Mouse (Mus musculus): ENCODE results near the gene Nubpl. TPM values are rescaled to one million over a fixed set of nuclear protein-coding genes. Genes with fewer than 3 reads are reported as not detected.
A peak's percentile ranks its signal among the peaks of the same experiment; 100 is the strongest.

Gene Nubpl
- polyA plus RNA-seq, 1 experiment from 2014 or later = 17.4 TPM

DNA sequence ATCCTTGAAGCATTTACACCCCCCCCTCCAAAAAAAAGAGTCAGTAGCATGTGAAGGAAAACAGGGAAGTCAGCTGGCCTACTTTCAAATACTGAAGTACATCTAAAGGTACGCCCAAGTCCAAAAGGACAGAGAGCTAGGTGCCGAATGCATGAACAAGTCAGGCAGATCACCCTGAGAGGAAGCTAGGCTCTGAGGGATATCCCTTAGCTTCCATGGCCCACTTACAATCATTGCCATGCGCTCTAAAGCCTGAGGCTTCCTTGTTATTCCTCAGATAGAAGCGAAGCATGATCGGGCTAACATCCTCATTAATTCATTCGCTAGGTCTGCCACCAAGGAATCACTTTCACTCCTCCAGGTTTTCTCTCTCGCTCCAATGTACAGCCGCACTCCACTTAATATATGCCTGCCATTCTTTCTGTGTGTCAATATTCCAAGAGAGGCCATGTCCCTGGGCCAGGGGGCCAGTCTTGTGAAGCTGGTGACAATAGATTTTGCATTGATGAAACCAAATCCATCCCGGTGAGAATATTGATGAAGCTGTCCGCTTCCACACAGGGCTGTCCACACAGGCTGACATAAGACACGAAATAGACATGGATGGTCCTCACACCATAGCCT, 237.7 kb downstream of the Nubpl start:
- Histone ChIP-seq H3K9me3 (no peaks in the 10 kb centered on the region), H3K4me1 (replicated peaks) (peaks cover 13% of the 10 kb centered on the region), H3K27me3 (no peaks in the 10 kb centered on the region), H3K36me3 (no peaks in the 10 kb centered on the region), H3K27ac (no peak overlapping the region), H3K4me2 (no peak overlapping the region), H3K4me3 (replicated peaks) (no peak overlapping the region), H3K9ac (replicated peaks) (no peak overlapping the region)
- 95% methylated on average over 11 of the region's 11 CpGs for WGBS
- no peak for ATAC-seq (ENCODE audit: insufficient number of reproducible peaks, insufficient read depth, low FRiP score, low TSS enrichment, low read depth)

DNA sequence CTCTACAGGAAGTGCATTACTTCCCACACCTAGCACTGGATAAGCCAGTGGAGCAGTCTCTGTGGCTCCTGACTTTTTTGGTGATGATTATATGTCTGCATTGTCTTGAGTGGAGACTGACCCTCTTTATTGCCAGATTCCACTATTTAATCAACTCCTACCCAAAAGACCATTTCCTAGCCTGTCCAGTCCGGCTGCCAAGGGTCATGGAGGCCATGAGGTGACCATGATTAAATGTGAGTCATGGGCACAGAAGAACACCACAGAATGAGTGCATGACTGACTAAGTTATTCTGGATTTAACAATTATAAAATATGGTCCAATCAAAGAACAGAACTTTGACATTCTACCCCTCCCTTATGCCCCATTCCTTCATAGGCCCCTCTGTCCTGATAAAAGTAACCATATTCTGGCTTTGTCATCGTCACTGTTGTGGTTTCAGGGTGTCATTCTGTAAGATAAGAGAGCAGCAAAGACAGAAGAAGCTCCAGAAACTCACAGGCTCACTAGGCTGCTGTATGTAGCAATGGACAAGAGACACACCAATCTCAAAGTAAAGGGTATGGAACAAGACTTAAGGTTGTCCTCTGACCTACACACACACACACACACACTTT, 240.7 kb downstream of the Nubpl start:
- Histone ChIP-seq H3K9me3 (no peaks in the 10 kb centered on the region), H3K36me3 (no peaks in the 10 kb centered on the region), H3K4me1 (replicated peaks) (0 out of 2 replicates have a peak, but pooled peaks cover 3% of the 10 kb centered on the region), H3K4me2 (no peak overlapping the region), H3K27ac (no peak overlapping the region), H3K9ac (replicated peaks) (no peak overlapping the region), H3K27me3 (no peaks in the 10 kb centered on the region), H3K4me3 (replicated peaks) (no peak overlapping the region)
- ATAC-seq (ENCODE audit: insufficient number of reproducible peaks, insufficient read depth, low FRiP score, low TSS enrichment, low read depth) = no peak
- WGBS = 78% methylated on average over 2 of the region's 2 CpGs

DNA sequence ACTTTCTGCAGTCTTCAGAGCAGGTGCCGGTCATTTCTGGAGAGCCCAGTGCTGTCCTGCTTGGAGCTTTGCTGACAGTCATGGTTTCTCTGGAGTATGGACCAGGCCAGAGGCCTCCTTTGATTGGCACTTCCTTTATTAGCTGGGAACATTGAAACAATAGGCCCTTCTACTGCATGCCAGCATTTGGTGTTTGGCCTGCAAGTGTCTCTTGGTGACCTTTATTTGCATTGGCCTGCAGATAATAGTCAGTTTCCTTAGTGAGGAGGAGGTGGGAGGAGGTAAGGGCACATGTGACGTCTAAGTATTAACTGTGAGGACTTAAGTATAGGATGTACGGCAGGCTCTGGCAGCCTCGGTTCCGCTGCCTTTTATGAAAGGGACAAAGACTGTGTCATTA, 249.1 kb downstream of the Nubpl start:
- ATAC-seq (ENCODE audit: insufficient number of reproducible peaks, insufficient read depth, low FRiP score, low TSS enrichment, low read depth) = no peak
- WGBS = 66% methylated on average over 5 of the region's 5 CpGs
- H3K4me3 ChIP-seq (replicated peaks) = no peak overlapping the region
- H3K9me3 ChIP-seq = no peaks in the 10 kb centered on the region
- H3K4me2 ChIP-seq = no peak overlapping the region
- H3K9ac ChIP-seq (replicated peaks) = no peak overlapping the region
- no peaks in the 10 kb centered on the region for H3K36me3 ChIP-seq
- H3K27me3 ChIP-seq = no peaks in the 10 kb centered on the region
- no peak overlapping the region for H3K27ac ChIP-seq
- peaks cover 18% of the 10 kb centered on the region for H3K4me1 ChIP-seq (replicated peaks)

DNA sequence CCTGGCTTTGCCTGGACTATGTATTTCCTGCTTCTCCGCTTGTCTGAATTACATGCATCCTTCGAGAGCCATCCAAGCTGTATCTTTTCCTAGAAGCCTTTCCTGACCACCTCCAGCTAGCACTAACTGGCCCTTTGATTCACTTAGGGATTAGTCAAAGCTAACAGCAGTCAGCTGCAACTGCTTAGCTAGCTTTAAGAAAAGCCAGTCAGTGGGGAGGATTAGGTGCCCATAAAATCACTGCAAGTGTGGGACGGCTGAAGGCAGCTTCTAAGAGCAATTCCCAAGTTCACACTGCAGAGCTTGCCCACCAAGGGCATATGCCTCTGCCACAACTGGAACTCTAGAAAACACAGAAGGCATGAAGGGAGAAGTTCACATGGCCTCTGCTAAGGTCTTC, 252.7 kb downstream of the Nubpl start:
- WGBS = 24% methylated on average over 3 of the region's 3 CpGs
- Histone ChIP-seq H3K4me1 (replicated peaks) (peaks cover 23% of the 10 kb centered on the region), H3K4me3 (replicated peaks) (no peak overlapping the region), H3K4me2 (no peak overlapping the region), H3K27me3 (no peaks in the 10 kb centered on the region), H3K9me3 (no peaks in the 10 kb centered on the region), H3K27ac (0 out of 2 replicates have a peak overlapping the region, but pooled peaks have one; percentile 1), H3K36me3 (no peaks in the 10 kb centered on the region), H3K9ac (replicated peaks) (no peak overlapping the region; the same call in 1 of the 2 replicates)
- ATAC-seq (ENCODE audit: insufficient number of reproducible peaks, insufficient read depth, low FRiP score, low TSS enrichment, low read depth) = no peak

DNA sequence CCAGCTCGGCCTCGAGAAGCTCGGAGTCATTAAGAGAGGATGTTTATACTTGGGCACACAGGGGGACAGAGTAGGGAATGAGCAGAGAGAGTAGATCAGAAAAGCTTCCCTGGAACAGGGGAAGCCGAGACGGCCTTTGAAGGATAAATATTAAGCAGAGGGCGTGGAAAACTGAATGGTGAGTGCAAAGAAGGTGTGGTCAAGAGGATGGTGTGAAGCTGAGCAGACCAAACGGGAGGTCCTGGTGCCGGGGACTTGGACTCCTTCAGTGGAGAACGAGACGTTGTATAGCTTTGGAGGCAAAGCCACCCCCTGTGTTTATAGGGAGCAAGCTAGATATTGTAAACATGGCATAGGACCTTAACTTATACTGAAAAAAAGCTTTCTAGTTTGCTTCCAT, 261.9 kb downstream of the Nubpl start:
- Histone ChIP-seq H3K4me1 (replicated peaks) (no peaks in the 10 kb centered on the region), H3K4me3 (replicated peaks) (no peak overlapping the region), H3K9ac (replicated peaks) (no peak overlapping the region), H3K27ac (no peak overlapping the region), H3K4me2 (no peak overlapping the region), H3K9me3 (no peaks in the 10 kb centered on the region), H3K36me3 (no peaks in the 10 kb centered on the region), H3K27me3 (no peaks in the 10 kb centered on the region)
- ATAC-seq (ENCODE audit: insufficient number of reproducible peaks, insufficient read depth, low FRiP score, low TSS enrichment, low read depth) = no peak
- 48% methylated on average over 10 of the region's 10 CpGs for WGBS

DNA sequence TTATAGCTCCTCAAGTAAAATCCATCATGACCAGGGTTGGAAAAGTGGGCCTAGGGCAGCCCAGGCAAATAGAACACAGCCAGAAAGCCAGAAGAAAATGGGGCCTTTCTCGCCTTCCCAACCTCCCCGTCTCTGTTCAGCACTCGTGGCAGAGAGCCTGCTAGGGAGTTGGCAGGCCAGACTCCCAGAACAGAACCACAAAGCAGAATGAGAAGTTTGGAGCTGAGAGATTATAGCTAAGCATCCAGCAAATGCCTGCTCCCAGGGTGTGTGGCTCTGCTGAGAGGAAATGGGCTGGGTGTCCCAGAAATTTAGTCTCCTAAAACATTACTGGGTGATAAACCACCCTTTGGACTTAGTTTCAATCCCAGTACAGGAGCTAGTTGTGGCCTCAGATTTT, 262.6 kb downstream of the Nubpl start:
- Histone ChIP-seq H3K27ac (no peak overlapping the region), H3K27me3 (no peaks in the 10 kb centered on the region), H3K4me2 (no peak overlapping the region), H3K4me1 (replicated peaks) (no peaks in the 10 kb centered on the region), H3K9me3 (no peaks in the 10 kb centered on the region), H3K9ac (replicated peaks) (no peak overlapping the region), H3K4me3 (replicated peaks) (no peak overlapping the region), H3K36me3 (no peaks in the 10 kb centered on the region)
- ATAC-seq (ENCODE audit: insufficient number of reproducible peaks, insufficient read depth, low FRiP score, low TSS enrichment, low read depth) = no peak
- 61% methylated on average over 3 of the region's 3 CpGs for WGBS

DNA sequence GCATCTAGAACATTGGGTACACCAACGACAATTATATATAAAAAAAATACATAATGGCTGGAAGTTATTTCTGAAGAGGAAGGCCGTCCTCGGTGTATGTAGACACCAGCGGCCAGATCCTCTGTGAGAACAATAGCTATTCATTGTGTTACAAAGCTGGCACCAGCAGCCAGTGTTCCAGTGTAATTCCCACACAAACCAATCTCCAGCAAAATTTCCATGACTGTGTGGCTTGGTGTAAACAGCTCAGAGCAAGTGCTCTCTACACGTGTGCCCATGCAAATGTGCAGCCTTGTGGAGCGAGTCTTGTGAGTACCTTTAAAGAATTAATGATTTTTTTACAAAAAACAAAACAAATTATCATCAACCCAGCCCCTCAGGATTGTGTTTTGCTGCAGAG, 263.7 kb downstream of the Nubpl start:
- Histone ChIP-seq H3K36me3 (no peaks in the 10 kb centered on the region), H3K9ac (replicated peaks) (no peak overlapping the region), H3K9me3 (no peaks in the 10 kb centered on the region), H3K27me3 (no peaks in the 10 kb centered on the region), H3K4me3 (replicated peaks) (no peak overlapping the region), H3K27ac (no peak overlapping the region), H3K4me1 (replicated peaks) (no peaks in the 10 kb centered on the region), H3K4me2 (no peak overlapping the region)
- ATAC-seq (ENCODE audit: insufficient number of reproducible peaks, insufficient read depth, low FRiP score, low TSS enrichment, low read depth) = no peak
- 85% methylated on average over 6 of the region's 6 CpGs for WGBS

Other genes starting within 250 kb of the Nubpl start
- 12.8 and 14.9 TPM in 2 replicates for gene Heatr5a, start 126.4 kb upstream of the Nubpl start, polyA plus RNA-seq (2016; fragmentation: Nextera tagmentation; extraction: Ambion mirVana)
- gene Dtd2, start 91.2 kb upstream of the Nubpl start, polyA plus RNA-seq (2016; fragmentation: Nextera tagmentation; extraction: Ambion mirVana) = 19.5 and 20.8 TPM in 2 replicates
- gene Gpr33, start 69.7 kb upstream of the Nubpl start, polyA plus RNA-seq (2016; fragmentation: Nextera tagmentation; extraction: Ambion mirVana) = not detected in 2 replicates